Mouse (Mus musculus): ENCODE results near the gene Phf14.

DNA sequence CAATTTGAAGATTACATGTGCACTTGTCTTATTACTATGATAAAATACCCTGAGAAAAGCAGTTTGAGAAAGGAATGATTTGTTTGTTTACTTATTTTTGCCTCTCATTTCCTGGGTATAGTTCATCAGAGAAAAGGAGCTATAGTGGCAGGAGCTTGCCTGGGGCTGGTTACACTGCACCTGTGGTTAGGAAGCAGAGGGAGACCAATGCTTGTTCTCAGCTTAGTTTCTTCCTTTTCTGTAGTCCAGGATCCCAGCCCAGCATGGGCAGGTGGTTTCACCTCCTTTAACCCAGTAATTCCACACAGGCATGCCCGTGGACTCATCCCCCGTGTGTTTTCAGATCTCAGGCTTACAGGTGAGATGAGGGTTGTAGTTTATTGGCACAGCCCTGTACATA is 107.1 kb downstream of the Phf14 start:
- no peak for TF ChIP-seq CTCF (IDR thresholded peaks at IDR 0.05; ENCODE audit: insufficient read depth, low read depth, low read length)
- no peak for TF ChIP-seq POLR2A (IDR thresholded peaks at IDR 0.05; ENCODE audit: insufficient read depth, low read depth, low read length)
